Mouse (Mus musculus) cerebellum, adult 2 months (tissue): ENCODE data around the gene E330017A01Rik.

Experiments
- CTCF ChIP-seq: fragments of 200-500 bp; IDR thresholded peaks from 2 replicates; pipeline ENCODE4 v1.5.1; 2011; ENCODE audit warnings: low read depth, mild to moderate bottlenecking, control low read depth, low read length, moderate library complexity, borderline replicate concordance; ENCODE audit not compliant: insufficient read depth
- POLR2A ChIP-seq: fragments of 200-500 bp; IDR thresholded peaks from 2 replicates; pipeline ENCODE4 v1.6.1; 2011; ENCODE audit warnings: low read length, control low read depth, borderline replicate concordance; ENCODE audit not compliant: insufficient read depth

DNA sequence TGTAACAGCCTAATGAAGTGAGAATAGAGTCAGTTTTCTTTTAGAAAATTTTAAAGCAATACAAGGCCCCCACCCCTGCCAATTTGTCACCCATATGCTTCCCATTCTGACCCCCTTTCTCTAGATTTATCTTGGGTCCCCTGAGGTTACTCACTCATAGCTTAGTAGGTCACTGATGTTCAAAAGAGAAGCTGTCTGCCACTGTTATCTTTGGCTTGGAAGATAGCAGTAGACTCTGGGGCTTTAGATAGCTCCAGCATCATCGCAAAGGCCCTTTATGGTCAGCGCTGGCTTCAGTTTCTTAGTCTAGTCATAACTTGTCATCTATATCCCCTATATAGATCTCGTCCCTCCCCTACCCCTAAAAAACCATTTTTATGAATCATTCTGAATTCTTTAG lies 38.1 kb upstream of the E330017A01Rik start:
- TF ChIP-seq POLR2A = no peak
- no peak for TF ChIP-seq CTCF
